Mouse (Mus musculus): Measurements from ENCODE around the gene Adgrb3. TPM values are rescaled to one million over a fixed set of nuclear protein-coding genes. Genes with fewer than 3 reads are reported as not detected.
"Not testable (repeated sequence)": the region's sequence is repeated elsewhere in the genome, so short reads cannot be mapped to it uniquely, and the experiment has no call there.

Gene Adgrb3
- total and polyA plus RNA-seq, 2 experiments from 2014 or later, result 0.07 to 2.9 TPM

- no peaks in the 10 kb centered on the region for H3K4me1 ChIP-seq (ENCODE audit: control insufficient read depth, insufficient read depth)
- H3K4me3 ChIP-seq (ENCODE audit: low read depth, low read length), result no peak overlapping the region
- DNase-seq (ENCODE audit: low spot score) (no peak), ATAC-seq (ENCODE audit: insufficient read depth, low read depth) (no peak)
- TF ChIP-seq EP300 (IDR thresholded peaks at IDR 0.05; ENCODE audit: low read depth), result no peak
- no peak for TF ChIP-seq CTCF (IDR thresholded peaks at IDR 0.05; ENCODE audit: low read depth)
- H3K4me2 ChIP-seq (ENCODE audit: low read depth, low read length), result no peak overlapping the region
- no peaks in the 10 kb centered on the region for H3K9me3 ChIP-seq (replicated peaks; ENCODE audit: control insufficient read depth, low read length)
- WGBS, result 76% methylated on average over 10 of the region's 10 CpGs
- no peak overlapping the region for H3K9ac ChIP-seq (replicated peaks; ENCODE audit: low read depth, low read length)
- H3K27ac ChIP-seq (ENCODE audit: low read depth), result no peak overlapping the region
- no peaks in the 10 kb centered on the region for H3K36me3 ChIP-seq (replicated peaks; ENCODE audit: control insufficient read depth, insufficient read depth, low read length)
- H3K27me3 ChIP-seq (ENCODE audit: control insufficient read depth, insufficient read depth, low read length), result no peaks in the 10 kb centered on the region
These were observed 795.3 kb downstream of the Adgrb3 start for GRCm38 (mm10) chr1:25034161-25034560.

- WGBS, result 59% methylated on average over 8 of the region's 8 CpGs
- TF ChIP-seq CTCF (IDR thresholded peaks at IDR 0.05; ENCODE audit: low read depth) (no peak), EP300 (IDR thresholded peaks at IDR 0.05; ENCODE audit: low read depth) (no peak)
These were observed 796.1 kb downstream of the Adgrb3 start for GRCm38 (mm10) chr1:25033155-25034095.

GRCm38 (mm10) chr1:25023156-25023555, 806.4 kb downstream of the Adgrb3 start:
- Histone ChIP-seq H3K27me3 (ENCODE audit: control insufficient read depth, insufficient read depth, low read length) (no peaks in the 10 kb centered on the region), H3K4me2 (ENCODE audit: low read depth, low read length) (no peak overlapping the region)
- no peak for ATAC-seq (ENCODE audit: insufficient read depth, low read depth)

More at GRCm38 (mm10) chr1:25033155-25034095, 796.1 kb downstream of the Adgrb3 start:
- H3K9me3 ChIP-seq (replicated peaks; ENCODE audit: control insufficient read depth, low read length), result no peaks in the 10 kb centered on the region
- no peaks in the 10 kb centered on the region for H3K36me3 ChIP-seq (replicated peaks; ENCODE audit: control insufficient read depth, insufficient read depth, low read length)
- no peak overlapping the region for H3K27ac ChIP-seq (ENCODE audit: low read depth)
- H3K4me3 ChIP-seq (ENCODE audit: low read depth, low read length), result no peak overlapping the region
- no peak for DNase-seq (ENCODE audit: low spot score)
- no peak overlapping the region for H3K4me2 ChIP-seq (ENCODE audit: low read depth, low read length)
- no peak for ATAC-seq (ENCODE audit: insufficient read depth, low read depth)
- H3K27me3 ChIP-seq (ENCODE audit: control insufficient read depth, insufficient read depth, low read length), result no peaks in the 10 kb centered on the region
- no peaks in the 10 kb centered on the region for H3K4me1 ChIP-seq (ENCODE audit: control insufficient read depth, insufficient read depth)
- no peak overlapping the region for H3K9ac ChIP-seq (replicated peaks; ENCODE audit: low read depth, low read length)

GRCm38 (mm10) chr1:25017851-25018250, 811.7 kb downstream of the Adgrb3 start:
- 68% methylated on average over 5 of the region's 8 CpGs for WGBS
- not testable (repeated sequence) for ATAC-seq (ENCODE audit: insufficient read depth, low read depth)

More at GRCm38 (mm10) chr1:25023156-25023555, 806.4 kb downstream of the Adgrb3 start:
- Histone ChIP-seq H3K4me3 (ENCODE audit: low read depth, low read length) (no peak overlapping the region), H3K27ac (ENCODE audit: low read depth) (no peak overlapping the region), H3K4me1 (ENCODE audit: control insufficient read depth, insufficient read depth) (no peaks in the 10 kb centered on the region), H3K36me3 (replicated peaks; ENCODE audit: control insufficient read depth, insufficient read depth, low read length) (no peaks in the 10 kb centered on the region), H3K9ac (replicated peaks; ENCODE audit: low read depth, low read length) (no peak overlapping the region), H3K9me3 (replicated peaks; ENCODE audit: control insufficient read depth, low read length) (no peaks in the 10 kb centered on the region)
- TF ChIP-seq EP300 (IDR thresholded peaks at IDR 0.05; ENCODE audit: low read depth) (no peak), CTCF (IDR thresholded peaks at IDR 0.05; ENCODE audit: low read depth) (no peak)
- DNase-seq (ENCODE audit: low spot score), result no peak
- 62% methylated on average over 3 of the region's 3 CpGs for WGBS

More at GRCm38 (mm10) chr1:25017851-25018250, 811.7 kb downstream of the Adgrb3 start:
- not testable (repeated sequence) for H3K36me3 ChIP-seq (replicated peaks; ENCODE audit: control insufficient read depth, insufficient read depth, low read length); H3K9ac ChIP-seq (replicated peaks; ENCODE audit: low read depth, low read length); H3K27ac ChIP-seq (ENCODE audit: low read depth); H3K4me1 ChIP-seq (ENCODE audit: control insufficient read depth, insufficient read depth); DNase-seq (ENCODE audit: low spot score); H3K4me2 ChIP-seq (ENCODE audit: low read depth, low read length); H3K4me3 ChIP-seq (ENCODE audit: low read depth, low read length); H3K27me3 ChIP-seq (ENCODE audit: control insufficient read depth, insufficient read depth, low read length); H3K9me3 ChIP-seq (replicated peaks; ENCODE audit: control insufficient read depth, low read length)

Data from heart, postnatal 0 days (tissue).